Mouse (Mus musculus): ENCODE results near the gene Kiss1r.
A peak's percentile ranks its signal among the peaks of the same experiment; 100 is the strongest.

The Kiss1r gene

DNA sequence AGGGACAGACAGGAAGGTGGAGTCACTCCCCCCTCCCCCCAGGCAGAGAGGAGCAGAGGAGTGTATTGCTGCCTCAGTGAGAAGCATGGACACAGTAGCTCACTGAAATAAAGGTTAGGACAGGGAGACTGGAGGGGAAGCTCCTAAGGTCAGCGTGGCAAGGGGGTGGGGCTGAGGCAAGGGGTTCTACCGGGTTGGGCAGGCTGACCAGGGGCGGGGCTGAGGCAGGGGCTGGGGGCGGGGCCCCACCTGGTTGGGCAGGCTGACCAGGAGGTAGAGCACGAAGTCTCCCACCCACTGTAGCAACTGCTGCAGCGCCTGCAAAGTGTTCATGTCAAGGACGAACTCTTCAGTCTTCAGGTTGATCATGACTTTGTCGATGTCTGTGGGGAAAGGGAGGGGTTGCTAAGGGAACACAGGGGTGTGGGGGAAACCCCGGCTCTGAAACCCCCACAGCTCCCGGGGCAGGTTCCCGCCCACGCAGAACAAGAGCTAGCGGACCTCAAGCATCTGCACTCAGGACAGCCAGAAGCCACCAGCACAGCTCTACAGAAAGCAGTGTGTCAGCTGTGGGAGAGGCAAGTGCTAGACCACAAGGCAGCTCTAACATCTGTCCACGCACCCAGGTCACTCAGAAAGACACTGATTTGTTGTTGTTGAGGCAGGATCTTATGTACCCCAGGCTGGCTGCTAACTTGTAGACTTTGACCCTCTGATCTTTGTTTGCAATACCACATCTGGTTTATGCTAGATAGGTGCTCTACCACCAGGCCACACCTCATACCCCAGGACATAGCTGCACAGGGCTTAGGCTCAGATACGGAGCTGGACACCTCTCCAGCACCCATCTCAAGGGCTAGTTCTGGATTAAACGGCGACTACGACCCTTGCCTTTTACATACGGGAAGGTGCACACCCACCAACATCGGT, 19.2 kb upstream of the Kiss1r start:
- no peak for DNase-seq

- no peak for DNase-seq
Observed at GRCm38 (mm10) chr10:79900951-79901410, 15.8 kb upstream of the Kiss1r start.

- no peak for DNase-seq
Observed at GRCm38 (mm10) chr10:79906712-79907111, 10.1 kb upstream of the Kiss1r start.

DNA sequence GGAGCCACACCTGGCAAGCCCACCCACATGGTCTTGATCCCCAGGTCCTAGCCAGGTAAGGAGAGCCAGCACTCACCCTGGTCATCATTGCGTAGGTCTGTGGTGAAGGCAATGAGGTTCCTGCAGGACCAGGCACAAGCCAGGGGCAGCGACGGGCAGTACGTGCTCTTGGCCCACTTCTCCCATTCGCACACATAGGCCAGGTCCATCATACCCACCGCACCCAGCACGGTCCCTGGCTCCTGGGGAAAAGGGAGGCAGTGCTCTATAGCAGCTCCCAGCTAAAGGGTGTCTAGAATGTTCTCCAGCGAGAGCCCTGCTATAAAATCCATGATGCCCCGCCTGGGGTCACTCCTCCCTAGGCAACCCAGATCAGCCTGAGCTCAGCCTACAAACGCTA, 9.4 kb upstream of the Kiss1r start:
- DNase-seq, result no peak

DNA sequence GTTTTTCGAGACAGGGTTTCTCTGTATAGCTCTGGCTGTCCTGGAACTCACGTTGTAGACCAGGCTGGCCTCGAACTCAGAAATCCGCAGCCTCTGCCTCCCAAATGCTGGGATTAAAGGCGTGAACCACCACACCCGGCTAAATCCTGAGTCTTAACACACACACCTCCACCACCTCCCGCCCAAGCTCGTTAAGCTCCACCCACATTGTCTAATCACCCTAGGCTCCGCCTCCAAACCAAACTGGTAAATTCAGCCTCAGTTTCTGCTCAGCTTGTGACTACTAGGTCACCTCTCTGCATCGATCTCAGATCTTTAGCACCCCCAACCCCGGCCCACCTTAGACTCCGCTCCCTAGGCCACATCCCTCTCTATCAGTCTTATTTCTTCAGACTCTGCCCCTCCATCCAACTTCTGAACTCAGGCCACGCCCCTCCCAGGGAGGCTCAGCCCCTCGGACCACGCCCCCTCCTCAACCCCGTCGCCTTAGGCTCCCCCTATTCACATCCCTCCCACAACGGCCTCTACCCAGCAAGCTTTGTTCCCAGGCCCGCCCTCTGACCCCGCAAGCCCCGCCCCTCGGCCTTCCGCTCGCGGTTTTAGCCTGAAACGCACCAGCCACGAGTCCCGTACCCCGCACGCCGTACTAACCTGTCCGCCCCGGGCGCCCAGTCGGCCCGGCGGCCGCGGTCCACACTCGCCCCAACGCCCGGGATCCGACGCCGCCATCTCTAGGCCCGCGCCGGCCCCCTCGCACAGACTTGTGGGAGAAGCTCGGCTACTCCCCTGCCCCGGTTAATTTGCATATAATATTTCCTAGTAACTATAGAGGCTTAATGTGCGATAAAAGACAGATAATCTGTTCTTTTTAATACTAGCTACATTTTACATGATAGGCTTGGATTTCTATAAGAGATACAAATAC, 8.3 kb upstream of the Kiss1r start, which contains the start of gene Med16:
Med16 (minus strand) TSS at position 757 of the 925 bp plus-strand sequence.
- peak; percentile 98 for DNase-seq

GRCm38 (mm10) chr10:79909092-79909922, 7.5 kb upstream of the Kiss1r start:
- peak; percentile 50 for DNase-seq

GRCm38 (mm10) chr10:79910556-79910955, 6.2 kb upstream of the Kiss1r start, which contains the start of gene Gm26602:
Gene Gm26602 (plus strand): TSS chr10:79910856.
- DNase-seq, result no peak

GRCm38 (mm10) chr10:79912412-79912811, 4.4 kb upstream of the Kiss1r start:
- no peak for DNase-seq

GRCm38 (mm10) chr10:79914131-79914947, 2.4 kb upstream of the Kiss1r start:
- no peak for DNase-seq

GRCm38 (mm10) chr10:79914948-79915596, 1.7 kb upstream of the Kiss1r start:
- no peak for DNase-seq

DNA sequence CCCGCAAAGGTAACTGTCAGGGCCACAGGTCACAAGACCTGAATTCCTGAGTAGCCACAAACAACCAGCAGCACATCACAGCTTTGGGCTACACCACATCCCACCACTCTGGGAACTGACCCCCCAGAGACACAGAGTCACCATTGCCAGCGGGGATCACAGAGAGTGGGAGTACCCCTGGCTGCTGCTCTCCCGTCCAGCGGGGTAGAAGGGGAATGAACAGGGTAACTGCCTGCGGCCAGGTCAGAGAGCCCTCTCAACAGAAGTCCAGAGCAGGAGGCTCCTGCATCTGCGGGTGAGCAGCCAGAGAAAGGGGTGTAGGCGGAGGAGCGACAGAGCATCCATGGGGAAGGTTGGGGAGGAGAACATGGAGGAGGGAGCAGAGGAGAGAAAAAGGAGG, 690 bp upstream of the Kiss1r start:
- DNase-seq, result no peak

GRCm38 (mm10) chr10:79917532-79918100, 845 bp downstream of the Kiss1r start:
- DNase-seq, result no peak

- DNase-seq, result no peak
Observed at GRCm38 (mm10) chr10:79918231-79919078, 1.7 kb downstream of the Kiss1r start.

- no peak for DNase-seq
Observed at GRCm38 (mm10) chr10:79919251-79919849, 2.6 kb downstream of the Kiss1r start.

DNA sequence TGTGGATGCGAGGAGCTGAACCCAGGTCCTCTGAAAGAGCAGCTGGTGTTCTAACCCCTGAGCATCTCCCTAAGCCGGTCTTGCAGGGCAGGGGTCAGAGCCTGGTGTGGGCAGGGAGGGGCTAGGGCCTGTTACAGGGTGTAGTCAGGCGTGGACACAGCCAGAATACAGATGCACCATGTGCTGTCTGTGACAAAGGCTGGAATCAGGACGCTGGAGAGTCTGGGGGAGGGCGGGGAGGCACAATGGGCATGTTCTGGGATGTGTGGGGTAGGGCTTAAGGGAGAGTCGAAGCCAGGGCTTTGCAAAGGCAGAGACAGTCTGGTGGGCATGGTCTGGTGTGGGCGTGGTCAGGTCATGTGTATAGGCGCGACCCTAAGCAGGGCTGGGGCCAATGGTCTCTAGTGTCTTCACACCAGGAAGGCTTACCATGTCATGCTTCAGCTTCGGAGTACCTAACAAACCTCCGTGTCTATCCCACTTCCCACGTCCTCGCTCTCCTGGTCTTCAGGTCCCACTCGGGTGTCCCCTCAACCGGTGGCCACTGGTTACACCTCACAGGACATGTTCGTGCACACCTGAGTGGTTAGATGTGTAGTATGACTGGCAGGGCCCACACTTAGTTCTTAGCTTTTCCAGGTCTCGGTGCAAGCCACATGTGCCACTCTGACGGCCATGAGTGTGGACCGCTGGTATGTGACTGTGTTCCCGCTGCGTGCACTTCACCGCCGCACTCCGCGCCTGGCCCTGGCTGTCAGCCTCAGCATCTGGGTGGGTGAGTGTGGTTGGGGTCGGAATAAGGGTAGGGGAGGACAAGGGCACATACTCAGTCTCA, 3.5 kb downstream of the Kiss1r start:
- DNase-seq, result no peak

GRCm38 (mm10) chr10:79920958-79921535, 4.3 kb downstream of the Kiss1r start, which contains the start of gene R3hdm4:
Gene R3hdm4 (minus strand): TSS chr10:79921208.
- no peak for DNase-seq

DNA sequence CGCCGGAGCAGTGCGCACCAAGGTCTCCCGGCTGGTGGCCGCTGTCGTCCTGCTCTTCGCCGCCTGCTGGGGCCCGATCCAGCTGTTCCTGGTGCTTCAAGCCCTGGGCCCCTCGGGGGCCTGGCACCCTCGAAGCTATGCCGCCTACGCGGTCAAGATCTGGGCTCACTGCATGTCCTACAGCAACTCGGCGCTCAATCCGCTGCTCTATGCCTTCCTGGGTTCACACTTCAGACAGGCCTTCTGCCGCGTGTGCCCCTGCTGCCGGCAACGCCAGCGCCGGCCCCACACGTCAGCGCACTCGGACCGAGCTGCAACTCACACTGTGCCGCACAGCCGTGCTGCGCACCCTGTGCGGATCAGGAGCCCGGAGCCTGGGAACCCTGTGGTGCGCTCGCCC, 4.8 kb downstream of the Kiss1r start:
- no peak for DNase-seq

Measured in embryo, embryonic 11 days (tissue).